Mouse (Mus musculus) midbrain, embryonic 11.5 days (tissue): ENCODE results near the gene Jak1. TPM values are rescaled to one million over a fixed set of nuclear protein-coding genes. Genes with fewer than 3 reads are reported as not detected.
A peak's percentile ranks its signal among the peaks of the same experiment; 100 is the strongest.

ENCODE experiments used
- ATAC-seq: fragments of 200-750 bp; cut with Nextera tagmentation; 2 replicates; pipeline ENCODE4 v1.8.0; 2017; ENCODE audit warnings: moderate TSS enrichment, moderate library complexity; ENCODE audit not compliant: low FRiP score
- DNase-seq: peaks from one replicate; pipeline ENCODE4 v3.0.0; 2015; ENCODE audit warnings: low spot score; ENCODE audit errors: missing footprints
- H3K27ac ChIP-seq: fragments of 300-500 bp; sonication (generic); 2 replicates; pipeline ENCODE4 v1.5.1; 2014; ENCODE audit warnings: low read depth, low read length
- H3K27me3 ChIP-seq: fragments of 300-500 bp; sonication (generic); 2 replicates; pipeline ENCODE4 v1.6.1; 2014; ENCODE audit warnings: mild to moderate bottlenecking, low read length, moderate library complexity, mixed read lengths; ENCODE audit not compliant: control insufficient read depth, insufficient read depth
- H3K36me3 ChIP-seq: fragments of 300-500 bp; sonication (generic); 2 replicates; pipeline ENCODE4 v1.6.1; 2014; ENCODE audit warnings: mild to moderate bottlenecking, low read length, moderate library complexity, mixed read lengths; ENCODE audit not compliant: control insufficient read depth, insufficient read depth
- H3K4me1 ChIP-seq: fragments of 300-500 bp; sonication (generic); 2 replicates; pipeline ENCODE4 v1.6.1; 2014; ENCODE audit warnings: low read length; ENCODE audit not compliant: control insufficient read depth, insufficient read depth
- H3K4me2 ChIP-seq: fragments of 300-500 bp; sonication (generic); 2 replicates; pipeline ENCODE4 v1.6.1; 2014; ENCODE audit warnings: mild to moderate bottlenecking, moderate library complexity
- H3K4me3 ChIP-seq: fragments of 300-500 bp; sonication (generic); 2 replicates; pipeline ENCODE4 v1.5.1; 2014; ENCODE audit warnings: low read depth, low read length
- H3K9ac ChIP-seq: fragments of 300-500 bp; sonication (generic); 2 replicates; pipeline ENCODE4 v1.6.1; 2014; ENCODE audit warnings: low read length
- H3K9me3 ChIP-seq: fragments of 300-500 bp; sonication (generic); 2 replicates; pipeline ENCODE4 v1.6.1; 2016; ENCODE audit warnings: low read length; ENCODE audit not compliant: control insufficient read depth
- WGBS: fragments of 180-500 bp; shearing (Covaris S2); extraction: QIAGEN DNeasy Blood & Tissue Kit; methylation state at CpG from one replicate; pipeline ENCODE4 v1.1.7; 2014; 5-methylcytosine and 5-hydroxymethylcytosine counted together
- polyA plus RNA-seq: library from polyadenylated mRNA; unstranded; fragments of >200 nt; fragmentation: Nextera tagmentation; extraction: Ambion mirVana; gene quantifications from 2 replicates; pipeline ENCODE4 v1.2.1, GENCODE M21; 2014

The Jak1 gene
- polyA plus RNA-seq, 1 experiment from 2014 or later: 52.2 TPM

GRCm38 (mm10) chr4:101263968-101264740, 928 bp downstream of the Jak1 start:
- peak; percentile 97 for DNase-seq
- H3K27ac ChIP-seq: no peak overlapping the region; the same call in 1 of the 2 replicates

DNA sequence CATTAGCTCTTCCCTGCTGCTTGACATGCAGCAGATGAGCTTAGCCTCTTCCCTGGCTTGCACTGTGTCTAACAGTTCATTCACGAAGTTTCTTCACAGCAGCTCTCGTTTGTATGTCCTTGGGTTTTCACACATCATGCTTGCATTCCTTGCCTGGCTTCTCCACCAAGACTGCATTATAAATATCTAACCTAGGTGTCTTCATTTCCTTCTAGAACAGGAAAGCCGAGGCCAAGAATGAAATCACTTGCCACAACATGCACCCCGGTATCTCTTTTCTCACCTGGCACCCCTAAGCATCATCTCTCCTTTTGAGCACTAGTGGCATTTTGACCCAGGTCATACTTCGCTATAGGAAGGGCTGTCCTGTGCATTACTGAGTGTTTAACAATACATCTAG, 3.5 kb downstream of the Jak1 start:
- Histone ChIP-seq H3K4me2 (no peak overlapping the region), H3K27ac (no peak overlapping the region), H3K4me3 (no peak overlapping the region), H3K27me3 (no peaks in the 10 kb centered on the region), H3K36me3 (no peaks in the 10 kb centered on the region), H3K9me3 (no peaks in the 10 kb centered on the region), H3K9ac (no peak overlapping the region), H3K4me1 (peaks cover 4% of the 10 kb centered on the region; the same call in 1 of the 2 replicates)
- no peak for ATAC-seq
- peak; percentile 69 for DNase-seq
- 79% methylated on average over 5 of the region's 5 CpGs for WGBS

More at GRCm38 (mm10) chr4:101263968-101264740, 928 bp downstream of the Jak1 start:
- 7% methylated on average over 26 of the region's 26 CpGs for WGBS
- no peaks in the 10 kb centered on the region for H3K36me3 ChIP-seq
- no peaks in the 10 kb centered on the region for H3K27me3 ChIP-seq
- H3K9me3 ChIP-seq: no peaks in the 10 kb centered on the region
- peaks cover 4% of the 10 kb centered on the region; the same call in 1 of the 2 replicates for H3K4me1 ChIP-seq
- peak overlapping the region; percentile 93 for H3K4me3 ChIP-seq
- peak overlapping the region; percentile 85 for H3K4me2 ChIP-seq
- ATAC-seq: no peak; the same call in 1 of the 2 replicates
- peak overlapping the region; percentile 87 for H3K9ac ChIP-seq

- Histone ChIP-seq H3K4me2 (no peak overlapping the region), H3K9ac (no peak overlapping the region), H3K4me1 (peaks cover 4% of the 10 kb centered on the region; the same call in 1 of the 2 replicates), H3K4me3 (no peak overlapping the region), H3K36me3 (no peaks in the 10 kb centered on the region), H3K27me3 (no peaks in the 10 kb centered on the region), H3K27ac (no peak overlapping the region), H3K9me3 (no peaks in the 10 kb centered on the region)
- WGBS: 90% methylated on average over 8 of the region's 8 CpGs
- ATAC-seq: no peak
- peak; percentile 28 for DNase-seq
These were observed 4.3 kb downstream of the Jak1 start for GRCm38 (mm10) chr4:101260744-101261291.

- ATAC-seq: no peak
- 82% methylated on average over 3 of the region's 3 CpGs for WGBS
- no peaks in the 10 kb centered on the region for H3K36me3 ChIP-seq
These were observed 8.4 kb downstream of the Jak1 start for GRCm38 (mm10) chr4:101256526-101257210.

DNA sequence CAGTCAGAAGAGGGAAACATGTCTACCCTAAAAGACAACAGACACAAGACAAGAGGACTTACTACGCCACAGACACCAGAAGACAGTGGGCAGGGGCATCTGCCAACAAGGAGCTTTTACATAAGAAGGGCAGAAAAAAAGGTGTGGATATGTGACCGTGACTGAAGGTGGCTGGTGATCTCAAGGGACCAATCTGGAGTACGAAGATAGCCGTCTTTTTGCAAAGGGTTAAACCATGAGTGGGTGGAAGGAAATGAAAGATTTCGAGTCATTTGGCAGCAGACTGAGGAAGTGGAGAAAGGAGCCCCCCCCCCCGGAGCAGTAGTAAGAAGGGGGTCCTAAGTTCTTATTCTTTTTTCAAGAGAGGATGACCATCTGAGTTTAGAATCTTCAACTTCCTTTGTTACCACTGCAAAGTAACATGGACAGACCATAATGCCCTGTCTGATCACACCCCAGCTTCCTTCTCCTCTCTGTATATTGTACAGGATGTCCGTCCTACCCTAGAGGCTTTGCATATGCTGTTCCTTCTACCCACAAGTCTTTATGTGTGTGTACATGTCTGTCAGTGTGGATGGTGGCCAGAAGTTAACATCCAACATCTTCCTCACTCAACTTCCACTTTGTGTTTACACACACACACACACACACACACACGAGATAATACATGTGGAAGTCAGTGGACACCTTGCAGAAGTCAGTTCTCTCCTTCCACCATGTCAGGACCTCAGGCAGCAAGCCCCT, 10.3 kb downstream of the Jak1 start:
- Histone ChIP-seq H3K4me2 (no peak overlapping the region), H3K9ac (no peak overlapping the region), H3K9me3 (no peaks in the 10 kb centered on the region), H3K27ac (no peak overlapping the region), H3K4me3 (no peak overlapping the region), H3K36me3 (no peaks in the 10 kb centered on the region), H3K27me3 (no peaks in the 10 kb centered on the region), H3K4me1 (no peaks in the 10 kb centered on the region)
- ATAC-seq: no peak
- DNase-seq: no peak
- 92% methylated on average over 8 of the region's 8 CpGs for WGBS

More at GRCm38 (mm10) chr4:101256526-101257210, 8.4 kb downstream of the Jak1 start:
- no peaks in the 10 kb centered on the region for H3K9me3 ChIP-seq
- H3K4me2 ChIP-seq: no peak overlapping the region
- no peak overlapping the region for H3K27ac ChIP-seq
- no peaks in the 10 kb centered on the region for H3K27me3 ChIP-seq
- H3K9ac ChIP-seq: no peak overlapping the region
- H3K4me1 ChIP-seq: no peaks in the 10 kb centered on the region
- no peak for DNase-seq
- no peak overlapping the region for H3K4me3 ChIP-seq

GRCm38 (mm10) chr4:101254015-101254414, 11.1 kb downstream of the Jak1 start:
- no peak overlapping the region for H3K9ac ChIP-seq
- no peak for DNase-seq
- no peak overlapping the region for H3K27ac ChIP-seq
- ATAC-seq: no peak
- H3K4me1 ChIP-seq: no peaks in the 10 kb centered on the region
- H3K9me3 ChIP-seq: no peaks in the 10 kb centered on the region
- no peaks in the 10 kb centered on the region for H3K36me3 ChIP-seq
- 92% methylated on average over 7 of the region's 7 CpGs for WGBS
- H3K4me2 ChIP-seq: no peak overlapping the region
- no peaks in the 10 kb centered on the region for H3K27me3 ChIP-seq
- no peak overlapping the region for H3K4me3 ChIP-seq

DNA sequence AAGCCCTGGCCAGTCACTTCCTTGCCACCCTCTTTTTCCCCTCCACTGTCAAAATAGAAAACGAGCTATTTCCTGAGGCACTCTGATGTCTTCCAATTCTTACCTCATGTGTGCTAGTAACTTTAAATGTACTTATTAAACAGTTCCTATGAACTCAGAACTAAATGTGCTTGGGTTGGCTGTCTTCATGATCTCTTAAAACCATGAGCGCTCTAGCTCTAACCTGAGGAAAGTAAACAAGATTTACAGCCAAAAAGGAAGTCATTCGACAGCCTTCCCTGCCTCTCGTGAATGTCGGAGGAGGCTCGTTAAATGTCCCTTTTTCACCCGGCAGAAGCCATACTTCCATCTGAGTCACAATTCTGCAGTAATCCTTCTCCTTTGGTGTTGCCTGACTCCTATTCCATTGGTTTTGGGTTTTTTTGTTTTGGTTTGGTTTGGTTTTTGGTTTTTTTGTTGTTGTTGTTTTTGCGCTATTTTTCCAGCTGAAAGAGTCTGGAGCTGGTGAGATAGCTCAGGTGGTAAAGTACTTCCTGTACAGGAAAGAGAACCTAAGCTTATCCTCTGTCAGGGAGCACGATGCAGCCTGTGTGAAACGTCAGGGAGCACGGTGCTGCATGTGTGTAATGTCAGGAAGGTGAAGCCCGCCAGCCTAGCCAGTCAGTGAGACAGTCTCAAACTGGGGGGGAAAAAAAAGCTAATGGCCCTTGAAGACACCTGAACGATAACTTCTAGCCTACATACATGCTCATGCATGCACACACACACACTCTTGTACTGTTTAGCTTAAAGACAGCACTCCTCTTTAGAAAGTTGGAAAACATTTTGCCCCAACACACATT, 12.1 kb downstream of the Jak1 start:
- WGBS: 86% methylated on average over 13 of the region's 13 CpGs
- H3K36me3 ChIP-seq: no peaks in the 10 kb centered on the region
- no peaks in the 10 kb centered on the region for H3K27me3 ChIP-seq
- H3K9me3 ChIP-seq: no peaks in the 10 kb centered on the region
- H3K9ac ChIP-seq: no peak overlapping the region
- H3K4me2 ChIP-seq: no peak overlapping the region
- no peaks in the 10 kb centered on the region for H3K4me1 ChIP-seq
- no peak overlapping the region for H3K27ac ChIP-seq
- no peak overlapping the region for H3K4me3 ChIP-seq
- ATAC-seq (no peak), DNase-seq (no peak)

- H3K27ac ChIP-seq: no peak overlapping the region
- DNase-seq (no peak), ATAC-seq (no peak)
- no peaks in the 10 kb centered on the region for H3K9me3 ChIP-seq
- no peaks in the 10 kb centered on the region for H3K27me3 ChIP-seq
- H3K9ac ChIP-seq: no peak overlapping the region
- no peak overlapping the region for H3K4me3 ChIP-seq
- H3K4me2 ChIP-seq: no peak overlapping the region
- no peaks in the 10 kb centered on the region for H3K4me1 ChIP-seq
- no peaks in the 10 kb centered on the region for H3K36me3 ChIP-seq
These were observed 13.1 kb downstream of the Jak1 start for GRCm38 (mm10) chr4:101252016-101252415.
